Mouse (Mus musculus) lung, postnatal 0 days (tissue): ENCODE data around the gene Pan3.

Experiments used
- CTCF ChIP-seq: IDR thresholded peaks from 2 replicates; pipeline ENCODE4 v1.5.1; 2016; ENCODE audit warnings: antibody characterized with exemption, mild to moderate bottlenecking
- EP300 ChIP-seq: IDR thresholded peaks from 2 replicates; pipeline ENCODE4 v1.6.1; 2016; ENCODE audit warnings: antibody characterized with exemption, mild to moderate bottlenecking, control low read depth

GRCm38 (mm10) chr5:147432927-147433326 lies 3.0 kb downstream of the Pan3 start:
- no peak for TF ChIP-seq EP300
- no peak for TF ChIP-seq CTCF
